Comparison of ENCODE assay signal across 30 mouse cellular contexts in genomic region chr8:18279932-18280331, GRCm38 (mm10).
DNase-seq lines count a peak whose midpoint lies in the region; ATAC-seq and TF ChIP-seq lines count a peak whose summit lies in the region.
"Had no signal": no experiment of that assay in that cellular context is flagged by ENCODE, and none has a peak within 500 bp of the region (broad histone marks: within the 10 kb centered on the region; RNA-seq: fewer than 3 reads in every experiment).

No protein-coding gene starts in this region.

- ATAC-seq in forebrain, embryonic 15.5 days (replicated peaks), result peak; percentile 87
- ATAC-seq in forebrain, embryonic 11.5 days (replicated peaks; ENCODE audit: low FRiP score), result no peak
- no peak for ATAC-seq in midbrain, postnatal 0 days (ENCODE audit: low FRiP score)
- ATAC-seq in midbrain, embryonic 11.5 days (ENCODE audit: low FRiP score), result no peak
- ATAC-seq: activated CD4-positive, CD25-positive, alpha-beta regulatory T cell, adult 4 months; intestine, embryonic 15.5 days; midbrain, embryonic 16.5 days had no signal

- no peak overlapping the region for H3K4me3 ChIP-seq in forebrain, embryonic 15.5 days
- no peak overlapping the region for H3K4me3 ChIP-seq in forebrain, embryonic 11.5 days (ENCODE audit: low read depth, low read length)
- no peak overlapping the region for H3K4me3 ChIP-seq in midbrain, postnatal 0 days (ENCODE audit: low read depth, low read length)
- H3K4me3 ChIP-seq in midbrain, embryonic 11.5 days (ENCODE audit: low read depth, low read length), result no peak overlapping the region
- H3K4me3 ChIP-seq: embryonic facial prominence, embryonic 12.5 days; hindbrain, embryonic 12.5 days; intestine, embryonic 15.5 days; left cerebral cortex, adult 2 months; limb, embryonic 13.5 days; lung, embryonic 15.5 days; midbrain, embryonic 10.5 days; myocyte; neural tube, embryonic 12.5 days had no signal

- H3K27me3 ChIP-seq in forebrain, embryonic 15.5 days, result no peaks in the 10 kb centered on the region
- no peaks in the 10 kb centered on the region for H3K27me3 ChIP-seq in forebrain, embryonic 11.5 days (ENCODE audit: control insufficient read depth, insufficient read depth, low read length)
- no peaks in the 10 kb centered on the region for H3K27me3 ChIP-seq in midbrain, postnatal 0 days (ENCODE audit: insufficient read depth, low read length)
- H3K27me3 ChIP-seq in midbrain, embryonic 11.5 days (ENCODE audit: control insufficient read depth, insufficient read depth, low read length), result no peaks in the 10 kb centered on the region
- H3K27me3 ChIP-seq: CH12.LX; embryonic facial prominence, embryonic 12.5 days; hindbrain, embryonic 12.5 days; intestine, embryonic 15.5 days; limb, embryonic 13.5 days; lung, embryonic 15.5 days; neural tube, embryonic 12.5 days had no signal

- no peak overlapping the region for H3K4me2 ChIP-seq in forebrain, embryonic 15.5 days (replicated peaks)
- no peak overlapping the region for H3K4me2 ChIP-seq in forebrain, embryonic 11.5 days (ENCODE audit: low read depth, low read length, severe bottlenecking)
- no peak overlapping the region for H3K4me2 ChIP-seq in midbrain, postnatal 0 days (ENCODE audit: low read depth, low read length, poor library complexity, severe bottlenecking)
- no peak overlapping the region for H3K4me2 ChIP-seq in midbrain, embryonic 11.5 days
- H3K4me2 ChIP-seq: embryonic facial prominence, embryonic 12.5 days; hindbrain, embryonic 12.5 days; intestine, embryonic 15.5 days; limb, embryonic 13.5 days; liver, embryonic 11.5 days; lung, embryonic 15.5 days; neural tube, embryonic 12.5 days had no signal

- no peaks in the 10 kb centered on the region for H3K4me1 ChIP-seq in forebrain, embryonic 15.5 days
- H3K4me1 ChIP-seq in forebrain, embryonic 11.5 days (replicated peaks; ENCODE audit: control insufficient read depth, insufficient read depth, low read length), result no peaks in the 10 kb centered on the region
- H3K4me1 ChIP-seq in midbrain, postnatal 0 days (ENCODE audit: insufficient read depth, low read length), result no peaks in the 10 kb centered on the region
- H3K4me1 ChIP-seq in midbrain, embryonic 11.5 days (ENCODE audit: control insufficient read depth, insufficient read depth, low read length), result no peaks in the 10 kb centered on the region
- H3K4me1 ChIP-seq: embryonic facial prominence, embryonic 12.5 days; hindbrain, embryonic 12.5 days; intestine, embryonic 15.5 days; limb, embryonic 13.5 days; lung, embryonic 15.5 days; midbrain, embryonic 10.5 days; neural tube, embryonic 12.5 days had no signal

- no peak overlapping the region for H3K9ac ChIP-seq in forebrain, embryonic 15.5 days (replicated peaks)
- no peak overlapping the region for H3K9ac ChIP-seq in forebrain, embryonic 11.5 days (ENCODE audit: low read length)
- H3K9ac ChIP-seq in midbrain, postnatal 0 days (replicated peaks; ENCODE audit: low read length, poor library complexity, severe bottlenecking), result no peak overlapping the region
- H3K9ac ChIP-seq in midbrain, embryonic 11.5 days (ENCODE audit: low read length), result no peak overlapping the region
- H3K9ac ChIP-seq: embryonic facial prominence, embryonic 12.5 days; hindbrain, embryonic 12.5 days; intestine, embryonic 15.5 days; limb, embryonic 13.5 days; lung, embryonic 15.5 days; neural tube, embryonic 12.5 days had no signal

- no peak for TF ChIP-seq CTCF in midbrain, postnatal 0 days (IDR thresholded peaks at IDR 0.05)

- H3K27ac ChIP-seq in forebrain, embryonic 15.5 days (replicated peaks), result no peak overlapping the region
- H3K27ac ChIP-seq in forebrain, embryonic 11.5 days (ENCODE audit: low read depth, low read length), result no peak overlapping the region
- no peak overlapping the region for H3K27ac ChIP-seq in midbrain, postnatal 0 days (ENCODE audit: low read depth, low read length)
- H3K27ac ChIP-seq in midbrain, embryonic 11.5 days (ENCODE audit: low read depth, low read length), result no peak overlapping the region
- H3K27ac ChIP-seq: embryonic facial prominence, embryonic 12.5 days; hindbrain, embryonic 12.5 days; intestine, embryonic 15.5 days; left cerebral cortex, adult 2 months; limb, embryonic 13.5 days; lung, embryonic 15.5 days; midbrain, embryonic 10.5 days; neural tube, embryonic 12.5 days had no signal

- no peaks in the 10 kb centered on the region for H3K9me3 ChIP-seq in forebrain, embryonic 15.5 days
- H3K9me3 ChIP-seq in forebrain, embryonic 11.5 days (ENCODE audit: control insufficient read depth, low read length), result no peaks in the 10 kb centered on the region
- H3K9me3 ChIP-seq in midbrain, postnatal 0 days (ENCODE audit: low read length), result no peaks in the 10 kb centered on the region
- no peaks in the 10 kb centered on the region for H3K9me3 ChIP-seq in midbrain, embryonic 11.5 days (ENCODE audit: control insufficient read depth, low read length)
- H3K9me3 ChIP-seq: embryonic facial prominence, embryonic 12.5 days; hindbrain, embryonic 12.5 days; intestine, embryonic 15.5 days; limb, embryonic 13.5 days; lung, embryonic 15.5 days; midbrain, embryonic 10.5 days; neural tube, embryonic 12.5 days had no signal

- H3K36me3 ChIP-seq in forebrain, embryonic 15.5 days, result no peaks in the 10 kb centered on the region
- no peaks in the 10 kb centered on the region for H3K36me3 ChIP-seq in forebrain, embryonic 11.5 days (ENCODE audit: control insufficient read depth, insufficient read depth, low read length)
- H3K36me3 ChIP-seq in midbrain, postnatal 0 days (ENCODE audit: insufficient read depth, low read length), result no peaks in the 10 kb centered on the region
- H3K36me3 ChIP-seq in midbrain, embryonic 11.5 days (ENCODE audit: control insufficient read depth, insufficient read depth, low read length), result no peaks in the 10 kb centered on the region
- H3K36me3 ChIP-seq: embryonic facial prominence, embryonic 12.5 days; hindbrain, embryonic 12.5 days; intestine, embryonic 15.5 days; limb, embryonic 13.5 days; lung, embryonic 15.5 days; midbrain, embryonic 10.5 days; neural tube, embryonic 12.5 days had no signal

- DNase-seq in cerebellum, postnatal 10 days, result peak; percentile 67 to 79
- DNase-seq in cerebellum, adult 18-20 months, result no peak
- no peak for DNase-seq in forebrain, embryonic 11.5 days (ENCODE audit: low spot score)
- peak; percentile 8 for DNase-seq in layer of hippocampus, adult 11-12 months (ENCODE audit: low spot score)
- no peak for DNase-seq in layer of hippocampus, adult 9-10 months (ENCODE audit: low spot score)
- peak; percentile 53 for DNase-seq in midbrain, postnatal 0 days (ENCODE audit: low spot score)
- DNase-seq in midbrain, embryonic 11.5 days (ENCODE audit: low spot score, missing footprints), result no peak
- DNase-seq: adrenal gland, adult 8-10 months; cerebellum, adult 11-12 months; embryo, embryonic 11 days; gastrocnemius, postnatal 10 days; kidney, adult 2 months; kidney, postnatal 4 days; right cerebral cortex, adult 18-20 months; spleen, adult 18-20 months; thymus, postnatal 25 days had no signal

- WGBS in forebrain, embryonic 15.5 days, result 46% methylated on average over 4 of the region's 4 CpGs
- WGBS in forebrain, embryonic 11.5 days, result 89% methylated on average over 4 of the region's 4 CpGs
- WGBS in midbrain, postnatal 0 days, result 77% methylated on average over 4 of the region's 4 CpGs
- 84% methylated on average over 4 of the region's 4 CpGs for WGBS in midbrain, embryonic 11.5 days

Comparison
In these comparisons a context has a peak if more than half of its experiments do, and no peak if none do; other contexts are left out.
1. DNase-seq: peak in cerebellum, postnatal 10 days (2 of 2), layer of hippocampus, adult 11-12 months (single experiment) and midbrain, postnatal 0 days (single experiment); none in cerebellum, adult 18-20 months (0 of 2), forebrain, embryonic 11.5 days (single experiment), layer of hippocampus, adult 9-10 months (single experiment) and midbrain, embryonic 11.5 days (single experiment).